Mouse (Mus musculus): Measurements from ENCODE around the gene Mdm2. TPM values are rescaled to one million over a fixed set of nuclear protein-coding genes. Genes with fewer than 3 reads are reported as not detected.

Gene Mdm2
- total and polyA plus RNA-seq, 2 experiments from 2014 or later, result 28.7 to 65.1 TPM

GRCm38 (mm10) chr10:117714928-117715500 lies 4.5 kb upstream of the Mdm2 start:
- Histone ChIP-seq H3K27me3 (ENCODE audit: insufficient read depth, low read length) (no peaks in the 10 kb centered on the region), H3K9ac (replicated peaks; ENCODE audit: low read length, poor library complexity, severe bottlenecking) (no peak overlapping the region), H3K27ac (ENCODE audit: low read depth, low read length) (no peak overlapping the region), H3K4me1 (ENCODE audit: insufficient read depth, low read length) (no peaks in the 10 kb centered on the region), H3K9me3 (ENCODE audit: low read length) (no peaks in the 10 kb centered on the region), H3K36me3 (ENCODE audit: insufficient read depth, low read length) (no peaks in the 10 kb centered on the region), H3K4me3 (ENCODE audit: low read depth, low read length) (no peak overlapping the region), H3K4me2 (ENCODE audit: low read depth, low read length, poor library complexity, severe bottlenecking) (no peak overlapping the region)
- WGBS, result 79% methylated on average over 4 of the region's 4 CpGs
- DNase-seq (ENCODE audit: low spot score) (no peak), ATAC-seq (ENCODE audit: low FRiP score) (no peak)
- no peak for TF ChIP-seq CTCF (IDR thresholded peaks at IDR 0.05)

- no peak for DNase-seq (ENCODE audit: low spot score)
- no peaks in the 10 kb centered on the region; the same call in 1 of the 2 replicates for H3K4me1 ChIP-seq (ENCODE audit: insufficient read depth, low read length)
- no peaks in the 10 kb centered on the region for H3K9me3 ChIP-seq (ENCODE audit: low read length)
- H3K36me3 ChIP-seq (ENCODE audit: insufficient read depth, low read length), result no peaks in the 10 kb centered on the region
- no peaks in the 10 kb centered on the region for H3K27me3 ChIP-seq (ENCODE audit: insufficient read depth, low read length)
- H3K27ac ChIP-seq (ENCODE audit: low read depth, low read length), result no peak overlapping the region
- no peak overlapping the region for H3K9ac ChIP-seq (replicated peaks; ENCODE audit: low read length, poor library complexity, severe bottlenecking)
- no peak for TF ChIP-seq CTCF (IDR thresholded peaks at IDR 0.05)
- no peak overlapping the region for H3K4me2 ChIP-seq (ENCODE audit: low read depth, low read length, poor library complexity, severe bottlenecking)
- no peak for ATAC-seq (ENCODE audit: low FRiP score)
- 94% methylated on average over 3 of the region's 3 CpGs for WGBS
- no peak overlapping the region for H3K4me3 ChIP-seq (ENCODE audit: low read depth, low read length)
These were observed 3.5 kb upstream of the Mdm2 start for GRCm38 (mm10) chr10:117714048-117714545.

GRCm38 (mm10) chr10:117713466-117713865 lies 2.9 kb upstream of the Mdm2 start:
- no peak for ATAC-seq (ENCODE audit: low FRiP score)
- H3K27ac ChIP-seq (ENCODE audit: low read depth, low read length), result no peak overlapping the region
- H3K36me3 ChIP-seq (ENCODE audit: insufficient read depth, low read length), result no peaks in the 10 kb centered on the region
- no peak for DNase-seq (ENCODE audit: low spot score)
- no peak overlapping the region for H3K4me3 ChIP-seq (ENCODE audit: low read depth, low read length)
- TF ChIP-seq CTCF (IDR thresholded peaks at IDR 0.05), result no peak
- WGBS, result 95% methylated on average over 8 of the region's 8 CpGs
- H3K4me2 ChIP-seq (ENCODE audit: low read depth, low read length, poor library complexity, severe bottlenecking), result no peak overlapping the region
- H3K9me3 ChIP-seq (ENCODE audit: low read length), result no peaks in the 10 kb centered on the region
- H3K4me1 ChIP-seq (ENCODE audit: insufficient read depth, low read length), result no peaks in the 10 kb centered on the region; the same call in 1 of the 2 replicates
- H3K27me3 ChIP-seq (ENCODE audit: insufficient read depth, low read length), result no peaks in the 10 kb centered on the region
- no peak overlapping the region for H3K9ac ChIP-seq (replicated peaks; ENCODE audit: low read length, poor library complexity, severe bottlenecking)

GRCm38 (mm10) chr10:117712871-117713270 lies 2.3 kb upstream of the Mdm2 start:
- DNase-seq (ENCODE audit: low spot score) (no peak), ATAC-seq (ENCODE audit: low FRiP score) (no peak)
- Histone ChIP-seq H3K4me2 (ENCODE audit: low read depth, low read length, poor library complexity, severe bottlenecking) (no peak overlapping the region), H3K9me3 (ENCODE audit: low read length) (no peaks in the 10 kb centered on the region), H3K9ac (replicated peaks; ENCODE audit: low read length, poor library complexity, severe bottlenecking) (no peak overlapping the region), H3K27me3 (ENCODE audit: insufficient read depth, low read length) (no peaks in the 10 kb centered on the region), H3K4me1 (ENCODE audit: insufficient read depth, low read length) (no peaks in the 10 kb centered on the region; the same call in 1 of the 2 replicates), H3K36me3 (ENCODE audit: insufficient read depth, low read length) (no peaks in the 10 kb centered on the region), H3K4me3 (ENCODE audit: low read depth, low read length) (no peak overlapping the region), H3K27ac (ENCODE audit: low read depth, low read length) (no peak overlapping the region)
- 92% methylated on average over 9 of the region's 9 CpGs for WGBS
- no peak for TF ChIP-seq CTCF (IDR thresholded peaks at IDR 0.05)

- H3K27ac ChIP-seq (ENCODE audit: low read depth, low read length), result no peak overlapping the region
These were observed 1.7 kb upstream of the Mdm2 start for GRCm38 (mm10) chr10:117712191-117712754.

GRCm38 (mm10) chr10:117711408-117711807 lies 850 bp upstream of the Mdm2 start:
- Histone ChIP-seq H3K4me2 (ENCODE audit: low read depth, low read length, poor library complexity, severe bottlenecking) (peak overlapping the region; percentile 58), H3K9ac (replicated peaks; ENCODE audit: low read length, poor library complexity, severe bottlenecking) (no peak overlapping the region), H3K4me1 (ENCODE audit: insufficient read depth, low read length) (no peaks in the 10 kb centered on the region; the same call in 1 of the 2 replicates), H3K4me3 (ENCODE audit: low read depth, low read length) (peak overlapping the region; percentile 96), H3K9me3 (ENCODE audit: low read length) (no peaks in the 10 kb centered on the region), H3K27me3 (ENCODE audit: insufficient read depth, low read length) (no peaks in the 10 kb centered on the region), H3K36me3 (ENCODE audit: insufficient read depth, low read length) (peaks cover 7% of the 10 kb centered on the region), H3K27ac (ENCODE audit: low read depth, low read length) (no peak overlapping the region)
- ATAC-seq (ENCODE audit: low FRiP score), result no peak
- WGBS, result 73% methylated on average over 5 of the region's 5 CpGs
- TF ChIP-seq CTCF (IDR thresholded peaks at IDR 0.05), result no peak
- DNase-seq (ENCODE audit: low spot score), result no peak

More at GRCm38 (mm10) chr10:117712191-117712754, 1.7 kb upstream of the Mdm2 start:
- ATAC-seq (ENCODE audit: low FRiP score) (no peak), DNase-seq (ENCODE audit: low spot score) (no peak)
- no peak overlapping the region for H3K4me3 ChIP-seq (ENCODE audit: low read depth, low read length)
- no peak overlapping the region for H3K9ac ChIP-seq (replicated peaks; ENCODE audit: low read length, poor library complexity, severe bottlenecking)
- no peaks in the 10 kb centered on the region for H3K27me3 ChIP-seq (ENCODE audit: insufficient read depth, low read length)
- H3K36me3 ChIP-seq (ENCODE audit: insufficient read depth, low read length), result no peaks in the 10 kb centered on the region
- H3K4me2 ChIP-seq (ENCODE audit: low read depth, low read length, poor library complexity, severe bottlenecking), result no peak overlapping the region
- H3K9me3 ChIP-seq (ENCODE audit: low read length), result no peaks in the 10 kb centered on the region
- no peak for TF ChIP-seq CTCF (IDR thresholded peaks at IDR 0.05)
- no peaks in the 10 kb centered on the region; the same call in 1 of the 2 replicates for H3K4me1 ChIP-seq (ENCODE audit: insufficient read depth, low read length)
- 89% methylated on average over 9 of the region's 9 CpGs for WGBS

Data from midbrain, postnatal 0 days (tissue).